Mouse (Mus musculus) A20 (cell line): ENCODE results near the gene Arhgap18.

Experiments used
- DNase-seq: peaks from one replicate; pipeline ENCODE4 v3.0.0-alpha.2; 2011; ENCODE audit warnings: low read depth, low spot score

Gene Arhgap18

GRCm38 (mm10) chr10:26776443-26776842, 23.2 kb downstream of the Arhgap18 start:
- DNase-seq = no peak

GRCm38 (mm10) chr10:26780581-26780980, 27.4 kb downstream of the Arhgap18 start:
- DNase-seq = peak; percentile 34

GRCm38 (mm10) chr10:26789680-26790079, 36.5 kb downstream of the Arhgap18 start:
- no peak for DNase-seq

GRCm38 (mm10) chr10:26791810-26792209, 38.6 kb downstream of the Arhgap18 start:
- DNase-seq = no peak

DNA sequence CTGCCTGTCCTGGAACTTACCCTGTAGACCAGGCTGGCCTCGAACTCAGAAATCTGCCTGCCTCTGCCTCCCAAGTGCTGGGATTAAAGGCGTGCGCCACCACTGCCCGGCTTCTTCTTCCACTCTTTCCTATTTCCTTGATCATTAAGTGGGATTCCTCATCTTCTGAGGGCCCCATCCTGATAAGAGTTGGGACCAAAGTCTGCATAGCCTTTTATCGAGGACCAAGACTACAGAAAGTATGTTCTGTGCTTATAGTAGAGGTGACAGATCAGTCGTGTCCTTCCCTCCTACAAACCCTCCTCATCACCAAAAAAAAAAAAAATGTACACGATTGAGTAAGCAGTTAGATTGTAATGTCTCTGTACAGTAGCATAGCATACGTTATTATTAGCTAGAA, 39.8 kb downstream of the Arhgap18 start:
- DNase-seq = no peak

DNA sequence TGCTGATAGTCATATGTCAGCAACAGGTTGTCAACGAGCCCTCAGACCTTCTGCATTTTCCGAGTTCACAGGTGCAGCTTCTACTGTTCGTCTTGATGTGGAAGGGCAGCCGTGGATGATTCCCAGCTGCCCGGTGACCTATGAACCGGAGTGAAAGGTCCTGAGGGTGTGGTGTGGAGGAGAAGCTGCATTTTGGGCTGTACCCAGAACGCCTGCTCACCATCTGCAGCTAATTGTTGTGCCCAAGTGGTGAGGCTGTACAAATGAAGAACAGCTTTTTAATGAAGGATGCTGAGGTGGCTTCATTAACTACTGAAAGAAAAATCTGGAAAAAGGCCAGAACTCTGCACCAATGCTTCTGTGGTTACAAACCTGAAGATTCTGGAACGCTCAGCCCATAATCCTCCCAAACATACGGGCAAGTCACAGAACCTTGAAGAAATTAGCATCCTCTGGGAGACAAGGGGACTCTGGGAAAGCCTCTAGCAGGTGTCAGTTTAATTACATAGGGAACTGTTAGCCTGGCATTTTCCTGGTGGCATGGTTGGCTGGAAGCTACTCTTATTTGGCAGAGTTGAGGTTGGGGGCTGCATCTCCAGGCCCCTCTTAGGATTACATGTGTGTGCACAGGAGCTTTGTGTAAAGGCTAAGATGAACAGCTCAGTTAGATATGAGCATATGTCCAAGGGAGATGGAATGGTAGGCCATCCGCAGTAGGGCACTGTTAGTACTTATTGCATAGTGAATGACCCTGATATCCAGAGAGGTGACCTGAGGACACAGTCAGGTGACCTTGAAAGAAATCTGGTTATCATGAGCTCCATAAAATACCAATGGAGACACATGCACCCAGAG, 43.4 kb downstream of the Arhgap18 start:
- no peak for DNase-seq

DNA sequence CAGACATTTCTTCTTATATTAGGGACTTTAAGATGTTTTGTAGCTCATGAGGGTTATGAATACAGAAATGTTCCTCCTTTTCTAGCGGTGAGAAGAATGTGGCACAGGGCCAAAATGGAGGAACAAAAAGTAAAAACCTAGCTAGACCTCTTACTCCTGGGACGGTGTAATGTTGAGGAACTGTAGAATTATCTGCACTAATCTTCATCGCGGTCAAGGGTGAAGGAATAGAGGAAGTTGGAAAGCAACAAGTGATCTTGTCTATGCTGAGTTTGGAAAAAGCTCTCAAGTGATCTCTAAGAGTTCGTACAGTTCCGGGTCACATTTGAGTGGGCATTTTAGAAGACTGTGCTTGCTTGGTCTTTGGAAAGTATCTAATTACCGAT, 44.1 kb downstream of the Arhgap18 start:
- DNase-seq = no peak

DNA sequence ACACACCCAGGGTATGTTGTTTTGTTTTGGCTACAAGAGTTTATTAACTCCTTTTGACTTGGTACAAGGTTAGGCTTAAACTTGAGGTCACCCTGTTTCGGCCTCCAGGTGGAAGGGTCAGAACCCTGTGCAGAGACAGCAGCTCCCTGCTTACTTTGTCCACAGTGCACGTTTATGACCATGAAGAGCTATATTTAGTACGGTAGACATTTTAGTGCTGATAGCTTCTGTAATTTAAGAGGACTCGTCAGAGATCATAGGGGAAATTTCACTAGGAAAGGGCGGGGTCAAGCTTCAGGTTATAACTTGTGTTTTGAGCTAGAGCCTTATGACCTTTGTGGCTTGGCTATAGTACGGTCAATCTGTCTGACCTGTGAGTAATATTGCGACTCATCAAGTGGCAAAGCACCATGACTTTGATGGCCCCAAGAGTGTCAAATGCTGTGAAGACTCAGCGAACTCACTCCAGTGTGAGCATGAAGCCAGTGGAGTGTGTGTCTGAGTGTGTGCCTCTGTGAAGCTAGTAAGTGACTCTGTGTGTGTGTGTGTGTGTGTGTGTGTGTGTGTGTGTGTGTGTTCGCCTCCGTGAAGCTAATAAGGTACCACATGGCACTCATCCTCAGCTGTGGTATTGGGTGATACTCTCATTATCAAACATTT, 45.7 kb downstream of the Arhgap18 start:
- DNase-seq = no peak

DNA sequence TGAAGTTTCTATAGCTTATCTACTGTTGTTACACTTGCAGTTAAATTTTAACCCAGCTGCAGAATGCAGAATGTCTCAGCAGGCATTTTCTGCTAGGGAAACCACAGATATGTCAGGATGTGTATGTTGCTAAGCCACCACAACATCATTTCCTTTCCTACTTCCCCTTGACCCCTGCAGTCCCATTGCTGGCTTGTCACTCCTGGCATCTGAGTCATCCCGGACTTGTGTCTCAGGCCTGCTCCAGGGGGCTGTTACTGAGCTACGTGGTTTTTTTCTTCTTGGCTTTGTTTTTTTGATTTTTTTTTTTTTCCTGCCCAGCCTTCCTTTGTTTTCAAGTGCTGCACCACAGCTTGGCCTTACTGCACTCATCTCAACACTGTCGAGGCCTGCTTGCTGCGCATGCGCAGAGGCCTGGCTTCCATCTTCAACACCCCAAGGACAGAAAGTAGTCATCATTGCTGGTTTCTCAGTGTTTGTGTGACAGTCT, 46.4 kb downstream of the Arhgap18 start:
- DNase-seq = no peak

GRCm38 (mm10) chr10:26804351-26804983, 51.2 kb downstream of the Arhgap18 start:
- no peak for DNase-seq

- DNase-seq = no peak
Measured at GRCm38 (mm10) chr10:26805007-26805406, 51.8 kb downstream of the Arhgap18 start.

- DNase-seq = no peak
Measured at GRCm38 (mm10) chr10:26806092-26806491, 52.9 kb downstream of the Arhgap18 start.

GRCm38 (mm10) chr10:26810059-26810458, 56.8 kb downstream of the Arhgap18 start:
- DNase-seq = no peak

- DNase-seq = no peak
Measured at GRCm38 (mm10) chr10:26810810-26811209, 57.6 kb downstream of the Arhgap18 start.

DNA sequence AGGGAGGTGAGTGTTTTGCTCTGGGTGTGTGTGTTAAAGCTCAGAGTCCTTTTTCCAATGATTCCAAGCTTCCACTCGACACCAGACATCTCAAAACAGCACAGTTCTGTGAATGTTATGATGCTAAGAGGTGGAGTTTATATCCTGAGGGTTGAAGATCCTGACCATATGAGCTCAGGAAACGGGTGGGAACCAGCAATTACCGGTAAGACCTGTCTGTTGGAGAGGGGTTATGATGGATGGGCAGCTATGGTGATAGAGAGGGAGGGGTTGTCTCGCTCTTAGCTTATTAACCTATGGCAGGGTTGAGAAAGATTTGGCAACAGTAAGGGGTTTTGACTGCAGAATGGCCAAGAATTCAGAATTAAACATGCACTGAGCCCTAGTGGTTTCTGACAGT, 58.1 kb downstream of the Arhgap18 start:
- DNase-seq = no peak

DNA sequence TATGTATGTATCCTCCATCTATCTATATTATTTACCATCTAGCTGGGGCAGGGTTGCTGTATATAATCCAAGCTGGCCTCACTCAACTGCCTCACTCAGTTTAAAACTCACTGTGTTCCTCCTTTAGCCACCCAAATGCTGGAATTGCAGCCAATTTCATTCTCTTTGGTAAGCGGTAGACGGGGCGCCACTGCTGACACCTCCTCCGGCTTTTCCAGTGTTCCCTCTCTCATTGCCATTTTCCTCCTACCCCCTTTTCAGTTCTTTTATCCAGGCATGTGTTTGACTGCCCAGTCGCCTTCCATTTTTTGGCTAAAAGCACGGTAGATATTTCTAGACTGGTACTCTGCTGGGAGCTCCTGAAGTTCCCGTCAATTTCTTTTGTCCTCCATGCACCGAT, 62.4 kb downstream of the Arhgap18 start:
- no peak for DNase-seq

DNA sequence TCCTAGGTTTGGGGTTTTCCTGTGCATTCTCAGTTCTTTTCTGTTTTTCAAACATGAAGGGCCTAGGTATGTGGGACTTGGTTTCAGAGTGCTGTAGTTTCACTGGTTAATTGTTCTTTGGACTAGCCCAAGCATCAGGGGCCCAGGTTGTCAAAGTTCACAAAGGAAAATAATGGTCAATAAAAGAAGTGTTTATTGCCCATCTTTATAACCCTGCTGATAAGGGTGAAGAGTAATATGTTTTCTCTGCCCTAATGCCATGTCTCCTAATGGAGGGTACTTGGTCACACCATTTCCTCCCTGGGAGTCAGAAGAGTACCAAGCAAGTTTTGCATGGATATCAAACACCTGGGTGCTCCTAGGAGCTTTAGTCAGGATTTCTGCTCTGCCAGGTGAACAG, 67.1 kb downstream of the Arhgap18 start:
- DNase-seq = no peak

DNA sequence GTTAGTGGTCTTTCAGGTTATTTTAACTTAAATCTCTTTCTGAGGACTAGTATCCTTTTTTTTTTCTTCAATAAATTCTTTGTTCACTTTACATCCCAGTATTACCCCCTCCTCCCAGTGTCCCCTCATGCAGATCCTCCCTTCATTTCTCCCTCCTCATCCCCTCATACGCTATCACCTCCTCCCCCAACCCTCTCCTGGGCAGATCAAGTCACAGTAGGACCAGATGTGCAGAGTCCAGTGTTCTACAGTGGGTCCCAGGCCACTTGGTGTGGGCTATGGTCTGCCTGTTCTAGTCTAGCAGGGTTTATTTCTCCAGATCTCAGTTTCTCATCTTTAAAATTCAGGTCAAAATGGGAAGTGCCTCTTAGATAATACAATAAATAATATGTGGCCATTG, 67.7 kb downstream of the Arhgap18 start:
- DNase-seq = no peak

GRCm38 (mm10) chr10:26823997-26824396, 70.8 kb downstream of the Arhgap18 start:
- DNase-seq = no peak

GRCm38 (mm10) chr10:26825246-26825889, 72.1 kb downstream of the Arhgap18 start:
- no peak for DNase-seq

- DNase-seq = no peak
Measured at GRCm38 (mm10) chr10:26827315-26827714, 74.1 kb downstream of the Arhgap18 start.
